Mouse (Mus musculus) stomach, embryonic 16.5 days (tissue): Measurements from ENCODE around the gene Fat3. TPM values are rescaled to one million over a fixed set of nuclear protein-coding genes. Genes with fewer than 3 reads are reported as not detected.

Source experiments
- ATAC-seq: fragments of 200-750 bp; cut with Nextera tagmentation; 2 replicates; pipeline ENCODE4 v1.8.0; 2017; ENCODE audit warnings: moderate number of reproducible peaks, moderate TSS enrichment; ENCODE audit not compliant: insufficient read depth, low FRiP score
- H3K27ac ChIP-seq: fragments of 300-500 bp; sonication (generic); 2 replicates; pipeline ENCODE4 v1.5.1; 2014; ENCODE audit warnings: low read length
- H3K27me3 ChIP-seq: fragments of 300-500 bp; sonication (generic); 2 replicates; pipeline ENCODE4 v1.6.1; 2014; ENCODE audit warnings: low read length, control low read depth, mixed read lengths; ENCODE audit not compliant: control insufficient read depth, insufficient read depth
- H3K36me3 ChIP-seq: fragments of 300-500 bp; sonication (generic); 2 replicates; pipeline ENCODE4 v1.6.1; 2014; ENCODE audit warnings: low read length; ENCODE audit not compliant: control insufficient read depth, insufficient read depth
- H3K4me1 ChIP-seq: fragments of 300-500 bp; sonication (generic); 2 replicates; pipeline ENCODE4 v1.6.1; 2014; ENCODE audit warnings: low read length, control low read depth, mixed read lengths; ENCODE audit not compliant: control insufficient read depth, insufficient read depth
- H3K4me2 ChIP-seq: fragments of 300-500 bp; sonication (generic); 2 replicates; pipeline ENCODE4 v1.6.1; 2014; ENCODE audit warnings: low read depth, low read length, mixed read lengths
- H3K4me3 ChIP-seq: fragments of 300-500 bp; sonication (generic); replicated peaks from 2 replicates; pipeline ENCODE4 v1.5.1; 2014; ENCODE audit warnings: mild to moderate bottlenecking, low read length
- H3K9ac ChIP-seq: fragments of 300-500 bp; sonication (generic); 2 replicates; pipeline ENCODE4 v1.6.1; 2014; ENCODE audit warnings: low read length
- H3K9me3 ChIP-seq: fragments of 300-500 bp; sonication (generic); replicated peaks from 2 replicates; pipeline ENCODE4 v1.6.1; 2016; ENCODE audit warnings: low read length, control low read depth; ENCODE audit not compliant: control insufficient read depth
- WGBS: fragments of 180-500 bp; shearing (Covaris S2); extraction: QIAGEN DNeasy Blood & Tissue Kit; methylation state at CpG from one replicate; pipeline ENCODE4 v1.1.7; 2014; 5-methylcytosine and 5-hydroxymethylcytosine counted together
- polyA plus RNA-seq: library from polyadenylated mRNA; unstranded; fragments of >200 nt; fragmentation: Nextera tagmentation; extraction: Ambion mirVana; gene quantifications from 2 replicates; pipeline ENCODE4 v1.2.1, GENCODE M21; 2015

Fat3 gene
- polyA plus RNA-seq, 1 experiment from 2014 or later = 1.2 TPM

GRCm38 (mm10) chr9:15954338-15954704, 546.8 kb downstream of the Fat3 start:
- H3K4me3 ChIP-seq = no peak overlapping the region

GRCm38 (mm10) chr9:15953585-15954337, 547.3 kb downstream of the Fat3 start:
- H3K9ac ChIP-seq = no peak overlapping the region
- no peak overlapping the region for H3K4me2 ChIP-seq
- no peaks in the 10 kb centered on the region for H3K36me3 ChIP-seq
- H3K9me3 ChIP-seq = no peaks in the 10 kb centered on the region
- no peak overlapping the region for H3K27ac ChIP-seq
- WGBS = 78% methylated on average over 6 of the region's 6 CpGs
- no peaks in the 10 kb centered on the region for H3K4me1 ChIP-seq
- H3K4me3 ChIP-seq = no peak overlapping the region
- no peak for ATAC-seq
- no peaks in the 10 kb centered on the region for H3K27me3 ChIP-seq

More at GRCm38 (mm10) chr9:15954338-15954704, 546.8 kb downstream of the Fat3 start:
- H3K27me3 ChIP-seq = no peaks in the 10 kb centered on the region
- no peak for ATAC-seq
- no peaks in the 10 kb centered on the region for H3K36me3 ChIP-seq
- no peak overlapping the region for H3K4me2 ChIP-seq
- 74% methylated on average over 1 of the region's 1 CpGs for WGBS
- no peaks in the 10 kb centered on the region for H3K4me1 ChIP-seq
- no peak overlapping the region for H3K9ac ChIP-seq
- no peaks in the 10 kb centered on the region for H3K9me3 ChIP-seq
- H3K27ac ChIP-seq = no peak overlapping the region

- H3K27me3 ChIP-seq = no peaks in the 10 kb centered on the region
- ATAC-seq = no peak
- H3K4me3 ChIP-seq = no peak overlapping the region
- no peak overlapping the region for H3K27ac ChIP-seq
- 86% methylated on average over 4 of the region's 4 CpGs for WGBS
- no peaks in the 10 kb centered on the region for H3K4me1 ChIP-seq
- H3K9me3 ChIP-seq = no peaks in the 10 kb centered on the region
- no peak overlapping the region for H3K9ac ChIP-seq
- H3K4me2 ChIP-seq = no peak overlapping the region
- no peaks in the 10 kb centered on the region for H3K36me3 ChIP-seq
These were observed 553.0 kb downstream of the Fat3 start for GRCm38 (mm10) chr9:15948086-15948485.

GRCm38 (mm10) chr9:15944182-15944581, 556.9 kb downstream of the Fat3 start:
- H3K9me3 ChIP-seq = no peaks in the 10 kb centered on the region
- H3K4me2 ChIP-seq = no peak overlapping the region
- no peaks in the 10 kb centered on the region for H3K27me3 ChIP-seq
- no peak overlapping the region for H3K27ac ChIP-seq
- no peak overlapping the region for H3K9ac ChIP-seq
- no peaks in the 10 kb centered on the region for H3K4me1 ChIP-seq
- no peak for ATAC-seq
- WGBS = 64% methylated on average over 3 of the region's 3 CpGs
- H3K4me3 ChIP-seq = no peak overlapping the region
- H3K36me3 ChIP-seq = no peaks in the 10 kb centered on the region

GRCm38 (mm10) chr9:15943486-15944153, 557.5 kb downstream of the Fat3 start:
- Histone ChIP-seq H3K27me3 (no peaks in the 10 kb centered on the region), H3K27ac (no peak overlapping the region), H3K9me3 (no peaks in the 10 kb centered on the region), H3K4me2 (no peak overlapping the region), H3K4me1 (no peaks in the 10 kb centered on the region), H3K4me3 (no peak overlapping the region), H3K9ac (no peak overlapping the region), H3K36me3 (no peaks in the 10 kb centered on the region)
- WGBS = 79% methylated on average over 3 of the region's 3 CpGs
- ATAC-seq = no peak

GRCm38 (mm10) chr9:15941818-15942217, 559.3 kb downstream of the Fat3 start:
- H3K27me3 ChIP-seq = no peaks in the 10 kb centered on the region
- no peak overlapping the region for H3K9ac ChIP-seq
- H3K4me3 ChIP-seq = no peak overlapping the region
- H3K9me3 ChIP-seq = no peaks in the 10 kb centered on the region
- H3K36me3 ChIP-seq = no peaks in the 10 kb centered on the region
- no peak for ATAC-seq
- 78% methylated on average over 2 of the region's 2 CpGs for WGBS
- H3K27ac ChIP-seq = no peak overlapping the region
- no peaks in the 10 kb centered on the region for H3K4me1 ChIP-seq
- H3K4me2 ChIP-seq = no peak overlapping the region

- Histone ChIP-seq H3K27me3 (no peaks in the 10 kb centered on the region), H3K4me1 (no peaks in the 10 kb centered on the region), H3K9me3 (no peaks in the 10 kb centered on the region), H3K4me3 (no peak overlapping the region), H3K9ac (no peak overlapping the region), H3K36me3 (no peaks in the 10 kb centered on the region), H3K27ac (no peak overlapping the region), H3K4me2 (no peak overlapping the region)
- no peak for ATAC-seq
- 81% methylated on average over 7 of the region's 7 CpGs for WGBS
These were observed 560.0 kb downstream of the Fat3 start for GRCm38 (mm10) chr9:15940933-15941673.

- 66% methylated on average over 2 of the region's 2 CpGs for WGBS
- Histone ChIP-seq H3K9ac (no peak overlapping the region), H3K4me3 (no peak overlapping the region), H3K4me1 (no peaks in the 10 kb centered on the region), H3K9me3 (no peaks in the 10 kb centered on the region), H3K4me2 (no peak overlapping the region), H3K27me3 (no peaks in the 10 kb centered on the region), H3K27ac (no peak overlapping the region), H3K36me3 (no peaks in the 10 kb centered on the region)
- no peak for ATAC-seq
These were observed 561.5 kb downstream of the Fat3 start for GRCm38 (mm10) chr9:15939594-15939993.
